Mouse (Mus musculus) neural tube, embryonic 14.5 days (tissue): Measurements from ENCODE around the gene Qsox2. TPM values are rescaled to one million over a fixed set of nuclear protein-coding genes. Genes with fewer than 3 reads are reported as not detected.

Experiments
- ATAC-seq: fragments of 200-750 bp; cut with Nextera tagmentation; 2 replicates; pipeline ENCODE4 v1.8.0; 2017; ENCODE audit warnings: low read depth, mild to moderate bottlenecking, moderate TSS enrichment, moderate library complexity
- H3K27ac ChIP-seq: fragments of 300-500 bp; sonication (generic); 2 replicates; pipeline ENCODE4 v1.5.1; 2014; ENCODE audit warnings: low read depth, mild to moderate bottlenecking, control low read depth, low read length, moderate library complexity, mixed read lengths
- H3K27me3 ChIP-seq: fragments of 300-500 bp; sonication (generic); 2 replicates; pipeline ENCODE4 v1.6.1; 2014; ENCODE audit warnings: low read length; ENCODE audit not compliant: control insufficient read depth, insufficient read depth
- H3K36me3 ChIP-seq: fragments of 300-500 bp; sonication (generic); 2 replicates; pipeline ENCODE4 v1.6.1; 2014; ENCODE audit warnings: low read length, mixed read lengths; ENCODE audit not compliant: control insufficient read depth, insufficient read depth
- H3K4me1 ChIP-seq: fragments of 300-500 bp; sonication (generic); 2 replicates; pipeline ENCODE4 v1.6.1; 2014; ENCODE audit warnings: low read length; ENCODE audit not compliant: control insufficient read depth, insufficient read depth
- H3K4me2 ChIP-seq: fragments of 300-500 bp; sonication (generic); 2 replicates; pipeline ENCODE4 v1.6.1; 2014; ENCODE audit warnings: mild to moderate bottlenecking, low read depth, low read length, control low read depth
- H3K4me3 ChIP-seq: fragments of 300-500 bp; sonication (generic); 2 replicates; pipeline ENCODE4 v1.5.1; 2014; ENCODE audit warnings: low read depth, low read length, control low read depth, mixed read lengths
- H3K9ac ChIP-seq: fragments of 300-500 bp; sonication (generic); replicated peaks from 2 replicates; pipeline ENCODE4 v1.6.1; 2014; ENCODE audit warnings: low read depth, mild to moderate bottlenecking, control low read depth, low read length, mixed read lengths
- H3K9me3 ChIP-seq: fragments of 300-500 bp; sonication (generic); 2 replicates; pipeline ENCODE4 v1.6.1; 2016; ENCODE audit warnings: low read length; ENCODE audit not compliant: control insufficient read depth
- WGBS: fragments of 180-500 bp; shearing (Covaris S2); extraction: QIAGEN DNeasy Blood & Tissue Kit; methylation state at CpG from one replicate; pipeline ENCODE4 v1.1.7; 2014; 5-methylcytosine and 5-hydroxymethylcytosine counted together
- polyA plus RNA-seq: library from polyadenylated mRNA; unstranded; fragments of >200 nt; fragmentation: Nextera tagmentation; extraction: Ambion mirVana; gene quantifications from 2 replicates; pipeline ENCODE4 v1.2.1, GENCODE M21; 2014

The Qsox2 gene
- polyA plus RNA-seq, 1 experiment from 2014 or later = 17.3 TPM

GRCm38 (mm10) chr2:26264646-26265045, 27.3 kb upstream of the Qsox2 start:
- Histone ChIP-seq H3K4me3 (no peak overlapping the region), H3K9me3 (no peaks in the 10 kb centered on the region), H3K27ac (no peak overlapping the region), H3K27me3 (no peaks in the 10 kb centered on the region), H3K36me3 (no peaks in the 10 kb centered on the region), H3K4me1 (no peaks in the 10 kb centered on the region), H3K9ac (no peak overlapping the region), H3K4me2 (no peak overlapping the region)
- no peak for ATAC-seq
- 78% methylated on average over 4 of the region's 4 CpGs for WGBS

- no peak overlapping the region for H3K9ac ChIP-seq
- ATAC-seq = no peak
- H3K36me3 ChIP-seq = no peaks in the 10 kb centered on the region
- H3K9me3 ChIP-seq = no peaks in the 10 kb centered on the region
- no peak overlapping the region for H3K27ac ChIP-seq
- H3K4me2 ChIP-seq = no peak overlapping the region
- no peaks in the 10 kb centered on the region for H3K27me3 ChIP-seq
- 89% methylated on average over 16 of the region's 16 CpGs for WGBS
- H3K4me1 ChIP-seq = no peaks in the 10 kb centered on the region
- no peak overlapping the region for H3K4me3 ChIP-seq
Measured at GRCm38 (mm10) chr2:26257315-26258096, 20.2 kb upstream of the Qsox2 start.

DNA sequence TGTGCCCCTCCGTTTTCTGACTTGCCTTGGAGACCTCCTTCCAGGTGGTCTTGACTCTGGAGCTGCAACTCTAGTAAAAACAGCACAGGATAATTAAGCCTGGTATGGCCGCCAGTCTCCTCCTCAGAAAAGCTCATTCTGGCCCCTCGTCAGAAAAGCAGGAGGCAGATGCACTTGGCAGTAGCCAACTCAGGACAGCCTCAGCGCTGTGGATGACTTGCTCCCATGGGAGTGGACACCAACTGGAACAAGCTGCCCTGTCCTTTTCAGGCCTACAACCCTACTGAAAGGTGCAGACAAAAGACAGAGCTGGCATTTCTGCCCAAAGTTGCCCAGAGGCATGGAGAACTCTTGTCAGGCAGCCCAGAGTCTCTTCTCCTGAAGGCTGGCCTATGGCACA, 17.5 kb upstream of the Qsox2 start:
- Histone ChIP-seq H3K4me1 (no peaks in the 10 kb centered on the region), H3K9ac (no peak overlapping the region), H3K27ac (no peak overlapping the region), H3K4me2 (no peak overlapping the region), H3K4me3 (no peak overlapping the region), H3K27me3 (no peaks in the 10 kb centered on the region), H3K9me3 (no peaks in the 10 kb centered on the region), H3K36me3 (no peaks in the 10 kb centered on the region)
- no peak for ATAC-seq
- 52% methylated on average over 4 of the region's 4 CpGs for WGBS

GRCm38 (mm10) chr2:26252514-26253206, 15.3 kb upstream of the Qsox2 start:
- Histone ChIP-seq H3K27ac (no peak overlapping the region), H3K36me3 (no peaks in the 10 kb centered on the region), H3K4me2 (no peak overlapping the region), H3K4me1 (no peaks in the 10 kb centered on the region), H3K27me3 (no peaks in the 10 kb centered on the region), H3K4me3 (no peak overlapping the region), H3K9me3 (no peaks in the 10 kb centered on the region), H3K9ac (no peak overlapping the region)
- WGBS = 62% methylated on average over 8 of the region's 8 CpGs
- no peak for ATAC-seq

GRCm38 (mm10) chr2:26247531-26247930, 10.2 kb upstream of the Qsox2 start:
- no peaks in the 10 kb centered on the region for H3K36me3 ChIP-seq
- no peak overlapping the region for H3K4me3 ChIP-seq
- H3K27ac ChIP-seq = no peak overlapping the region
- H3K4me2 ChIP-seq = no peak overlapping the region
- H3K4me1 ChIP-seq = no peaks in the 10 kb centered on the region
- H3K9me3 ChIP-seq = no peaks in the 10 kb centered on the region
- 65% methylated on average over 3 of the region's 3 CpGs for WGBS
- no peak overlapping the region for H3K9ac ChIP-seq
- H3K27me3 ChIP-seq = no peaks in the 10 kb centered on the region
- no peak for ATAC-seq

DNA sequence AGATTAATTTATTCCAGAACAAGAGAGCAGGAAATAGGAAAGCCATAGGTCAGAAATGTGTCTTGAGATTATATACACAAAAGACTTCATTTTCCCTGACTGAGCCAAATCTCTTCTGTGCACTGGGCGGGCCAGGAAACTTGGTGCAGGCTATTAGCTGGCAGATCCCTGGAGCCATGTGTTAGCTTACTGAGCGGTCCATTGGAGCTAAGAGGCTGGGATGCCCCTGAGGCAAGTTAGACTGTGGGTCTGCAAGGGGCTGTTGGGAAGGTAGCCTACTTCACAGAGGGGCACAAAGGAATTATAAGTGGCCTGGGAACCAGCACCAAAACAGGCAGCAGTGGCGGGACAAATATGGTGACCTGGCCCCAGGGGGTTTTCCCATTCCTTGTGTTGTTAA, 3.5 kb upstream of the Qsox2 start:
- Histone ChIP-seq H3K4me2 (no peak overlapping the region), H3K36me3 (no peaks in the 10 kb centered on the region), H3K27ac (no peak overlapping the region), H3K4me1 (peaks cover 13% of the 10 kb centered on the region; the same call in 1 of the 2 replicates), H3K27me3 (no peaks in the 10 kb centered on the region), H3K9me3 (no peaks in the 10 kb centered on the region), H3K9ac (no peak overlapping the region), H3K4me3 (no peak overlapping the region)
- no peak for ATAC-seq
- 46% methylated on average over 3 of the region's 3 CpGs for WGBS

DNA sequence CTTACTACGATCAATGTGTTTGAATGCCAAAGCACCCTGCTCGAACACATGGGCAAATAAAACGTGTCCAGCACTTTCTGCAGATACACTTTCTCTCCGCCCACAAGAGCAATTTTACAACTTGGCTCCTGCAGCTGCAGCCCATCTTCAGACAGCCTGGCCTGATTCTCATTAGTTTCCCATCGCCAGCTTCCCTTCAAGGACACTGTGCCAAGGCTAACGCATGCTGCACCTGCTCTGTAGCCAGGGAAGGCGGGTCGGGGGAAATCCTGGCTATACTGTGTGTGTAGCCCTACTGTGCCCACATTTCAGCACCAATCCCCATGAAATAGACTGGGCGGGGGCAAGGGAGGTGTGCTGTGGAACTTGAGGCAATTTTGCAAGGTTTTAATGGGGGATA, 3.0 kb upstream of the Qsox2 start:
- H3K4me3 ChIP-seq = no peak overlapping the region
- no peaks in the 10 kb centered on the region for H3K36me3 ChIP-seq
- H3K9me3 ChIP-seq = no peaks in the 10 kb centered on the region
- ATAC-seq = peak; percentile 39; the same call in 1 of the 2 replicates
- H3K27ac ChIP-seq = no peak overlapping the region
- 30% methylated on average over 9 of the region's 9 CpGs for WGBS
- H3K4me1 ChIP-seq = peaks cover 13% of the 10 kb centered on the region; the same call in 1 of the 2 replicates
- no peak overlapping the region for H3K9ac ChIP-seq
- no peak overlapping the region for H3K4me2 ChIP-seq
- no peaks in the 10 kb centered on the region for H3K27me3 ChIP-seq

DNA sequence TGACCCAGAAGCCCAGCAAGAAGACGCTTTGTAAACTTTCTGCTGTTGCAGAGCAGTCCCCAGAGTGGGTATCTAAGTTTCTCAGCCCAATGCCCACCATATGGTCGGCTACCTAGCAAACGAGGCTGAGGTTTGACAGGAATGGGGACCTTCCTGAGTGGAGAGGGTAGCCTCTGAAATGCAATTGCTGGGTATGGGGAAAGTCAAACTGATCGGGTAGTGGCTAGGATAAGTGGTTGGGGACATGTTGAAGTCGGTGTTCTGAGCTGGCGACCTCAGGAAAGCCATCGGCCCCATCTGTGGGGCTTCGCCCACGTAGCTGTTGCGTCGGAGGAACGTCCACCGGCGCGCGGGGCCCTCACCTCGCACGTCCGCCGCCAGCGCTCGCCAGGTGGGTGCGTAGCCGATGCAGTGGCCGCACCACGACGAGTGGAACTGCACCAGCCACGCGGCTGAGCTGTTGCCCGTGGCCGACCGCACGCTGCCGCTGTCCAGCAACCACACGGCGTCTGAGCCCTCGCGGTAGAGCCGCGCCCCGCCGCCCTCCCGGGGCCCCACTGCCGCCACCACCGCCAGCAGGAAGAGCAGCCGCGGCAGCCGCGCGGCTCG, 540 bp downstream of the Qsox2 start:
- peak overlapping the region; percentile 81 for H3K27ac ChIP-seq
- H3K4me1 ChIP-seq = peaks cover 13% of the 10 kb centered on the region; the same call in 1 of the 2 replicates
- H3K4me3 ChIP-seq = peak overlapping the region; percentile 94
- ATAC-seq = peak; percentile 63
- H3K9ac ChIP-seq = peak overlapping the region; percentile 88
- H3K9me3 ChIP-seq = no peaks in the 10 kb centered on the region
- H3K36me3 ChIP-seq = no peaks in the 10 kb centered on the region
- WGBS = under 1% methylated on average over 37 of the region's 51 CpGs
- no peaks in the 10 kb centered on the region for H3K27me3 ChIP-seq
- H3K4me2 ChIP-seq = peak overlapping the region; percentile 84

DNA sequence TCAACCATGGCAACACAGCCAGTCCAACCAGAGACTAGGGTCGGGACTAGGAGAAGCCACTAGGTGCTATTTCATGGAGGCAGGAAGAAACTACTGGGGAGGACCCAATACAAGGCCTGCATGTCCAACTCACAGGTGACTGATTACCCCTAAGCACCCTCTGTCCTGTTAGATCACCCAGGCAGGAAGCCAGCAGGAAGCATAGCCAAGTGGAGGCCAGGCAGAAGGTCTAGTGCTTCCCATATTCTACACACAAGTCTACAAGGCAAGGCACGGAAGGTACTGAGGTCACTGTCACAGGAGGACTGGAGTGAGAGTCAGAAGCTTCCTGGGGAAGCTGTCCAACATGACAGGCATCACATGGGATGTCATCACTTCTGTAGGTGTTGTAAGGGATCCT, 2.6 kb downstream of the Qsox2 start:
- 81% methylated on average over 2 of the region's 2 CpGs for WGBS
- Histone ChIP-seq H3K9me3 (no peaks in the 10 kb centered on the region), H3K36me3 (no peaks in the 10 kb centered on the region), H3K4me3 (no peak overlapping the region), H3K27ac (no peak overlapping the region), H3K27me3 (no peaks in the 10 kb centered on the region), H3K9ac (no peak overlapping the region), H3K4me1 (peaks cover 7% of the 10 kb centered on the region; the same call in 1 of the 2 replicates), H3K4me2 (no peak overlapping the region)
- no peak for ATAC-seq
